Mouse (Mus musculus) embryonic fibroblast, embryonic 13.5 days (primary cell): Measurements from ENCODE around the gene Ndufb7.

Source experiments
- CTCF ChIP-seq: IDR thresholded peaks from 2 replicates; pipeline ENCODE4 v1.5.1; 2011; ENCODE audit warnings: mild to moderate bottlenecking, control low read depth, low read length, moderate library complexity, borderline replicate concordance; ENCODE audit not compliant: insufficient read depth
- POLR2A ChIP-seq: IDR thresholded peaks from 2 replicates; pipeline ENCODE4 v1.6.1; 2011; ENCODE audit warnings: low read depth, mild to moderate bottlenecking, control low read depth, low read length, moderate library complexity

- TF ChIP-seq POLR2A = no peak
- TF ChIP-seq CTCF = no peak
Measured at GRCm38 (mm10) chr8:83617111-83617510, 50.6 kb downstream of the Ndufb7 start.
